Mouse (Mus musculus) inflammation-experienced regulatory T-cells, adult 6 months (primary cell): Measurements from ENCODE around the gene Pde6h. TPM values are rescaled to one million over a fixed set of nuclear protein-coding genes. Genes with fewer than 3 reads are reported as not detected.
A peak's percentile ranks its signal among the peaks of the same experiment; 100 is the strongest.

Source experiments
- ATAC-seq: one replicate; pipeline ENCODE4 v1.8.0; 2017
- polyA plus RNA-seq, 3 experiments: library from polyadenylated mRNA; unstranded; fragments of 100-300 nt; shearing (Covaris generic); gene quantifications; one replicate each; pipeline ENCODE4 v1.2.1; 2017

Pde6h gene
- polyA plus RNA-seq, 3 experiments from 2014 or later, result not detected

- no peak for ATAC-seq
Observed at GRCm38 (mm10) chr6:136912751-136913265, 10.8 kb upstream of the Pde6h start.

GRCm38 (mm10) chr6:136913384-136914126, 10.1 kb upstream of the Pde6h start:
- no peak for ATAC-seq

- ATAC-seq, result no peak
Observed at GRCm38 (mm10) chr6:136914234-136914633, 9.4 kb upstream of the Pde6h start.

- no peak for ATAC-seq
Observed at GRCm38 (mm10) chr6:136915721-136916395, 7.8 kb upstream of the Pde6h start.

- no peak for ATAC-seq
Observed at GRCm38 (mm10) chr6:136917885-136918284, 5.7 kb upstream of the Pde6h start.

GRCm38 (mm10) chr6:136920320-136921257, 3.0 kb upstream of the Pde6h start:
- ATAC-seq, result peak; percentile 43

DNA sequence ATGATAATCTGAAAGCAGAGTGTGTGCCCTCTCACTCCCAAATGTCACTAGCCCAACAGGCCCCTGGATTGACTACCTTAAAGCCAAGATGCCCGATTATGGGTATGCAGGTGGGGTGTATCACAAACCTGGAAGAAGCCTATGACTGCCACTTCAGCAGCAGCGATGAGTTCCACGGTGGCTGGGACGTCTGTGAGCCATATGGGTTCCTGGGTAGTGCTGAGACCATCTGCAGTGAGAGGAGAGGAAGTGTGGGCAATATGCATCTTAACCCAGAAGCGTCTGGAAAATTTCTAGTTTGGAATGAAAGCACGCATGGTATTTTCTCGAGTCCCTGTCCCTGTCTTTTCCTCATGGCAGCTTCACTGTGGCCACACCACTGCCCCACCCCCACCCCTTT, 2.0 kb upstream of the Pde6h start:
- no peak for ATAC-seq

GRCm38 (mm10) chr6:136922080-136922479, 1.6 kb upstream of the Pde6h start, which contains the start of gene Erp27:
TSS of gene Erp27 (minus strand) at chr6:136922180.
- no peak for ATAC-seq

- ATAC-seq, result no peak
Observed at GRCm38 (mm10) chr6:136922871-136923270, 761 bp upstream of the Pde6h start.

DNA sequence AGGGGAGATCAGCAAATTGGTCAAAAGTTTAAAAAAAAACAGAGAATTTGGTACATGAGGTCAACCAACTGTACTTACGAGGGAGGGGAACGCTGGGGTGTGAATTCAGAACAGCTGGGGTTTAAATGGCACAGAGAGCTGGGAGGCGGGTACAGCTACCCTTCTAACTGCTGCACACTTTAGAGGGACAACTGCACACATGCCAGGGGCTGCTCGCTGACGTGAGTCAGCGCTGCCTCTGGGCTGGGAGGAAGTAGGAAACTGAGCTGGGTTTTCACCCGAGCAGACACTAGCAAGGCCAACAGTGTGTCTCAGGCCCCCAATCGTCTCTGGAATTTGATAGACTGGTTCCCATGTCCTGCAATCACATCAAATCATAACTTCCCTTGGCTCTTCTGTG, 1.4 kb downstream of the Pde6h start:
- no peak for ATAC-seq

DNA sequence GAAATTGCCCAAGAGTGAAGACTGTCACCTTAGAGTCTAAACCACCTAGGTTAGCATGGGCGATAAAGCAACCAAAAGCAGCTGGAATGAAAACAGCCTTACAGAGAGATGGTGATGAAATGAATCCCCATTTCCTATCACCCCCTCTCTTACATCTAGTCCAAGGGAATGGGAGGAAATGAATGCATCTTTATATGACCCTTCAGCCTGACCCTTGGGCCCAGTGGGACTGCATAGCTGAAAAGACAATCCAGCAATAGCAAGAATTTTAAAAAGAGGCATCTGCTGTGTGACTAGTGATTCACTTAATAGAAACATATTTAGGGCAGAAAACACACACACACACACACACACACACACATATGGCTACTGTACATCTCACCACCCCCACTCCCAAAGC, 4.0 kb downstream of the Pde6h start:
- no peak for ATAC-seq

GRCm38 (mm10) chr6:136930677-136931076, 7.0 kb downstream of the Pde6h start:
- ATAC-seq, result peak; percentile 94

GRCm38 (mm10) chr6:136931246-136931645, 7.6 kb downstream of the Pde6h start:
- peak; percentile 26 for ATAC-seq

- ATAC-seq, result no peak
Observed at GRCm38 (mm10) chr6:136934068-136934467, 10.4 kb downstream of the Pde6h start.

DNA sequence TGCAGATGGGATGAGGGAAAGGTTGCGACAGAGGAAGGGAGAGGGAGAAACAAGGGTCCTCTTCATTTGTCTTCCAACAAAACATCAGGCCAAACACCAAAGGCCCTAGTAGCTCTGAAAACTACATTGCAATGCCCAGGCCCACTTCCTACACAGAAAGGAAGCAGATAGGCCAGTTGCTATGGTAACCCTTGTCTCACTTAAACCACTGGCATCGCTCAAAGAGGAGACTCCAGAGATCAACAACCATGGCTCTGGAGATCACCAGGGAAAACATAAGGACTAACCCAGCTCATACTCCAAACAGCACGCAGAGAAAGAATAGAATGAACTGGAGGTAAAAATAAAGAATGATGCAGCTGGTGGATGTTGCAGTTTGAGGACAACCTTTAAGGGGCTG, 11.6 kb downstream of the Pde6h start:
- ATAC-seq, result peak; percentile 30

DNA sequence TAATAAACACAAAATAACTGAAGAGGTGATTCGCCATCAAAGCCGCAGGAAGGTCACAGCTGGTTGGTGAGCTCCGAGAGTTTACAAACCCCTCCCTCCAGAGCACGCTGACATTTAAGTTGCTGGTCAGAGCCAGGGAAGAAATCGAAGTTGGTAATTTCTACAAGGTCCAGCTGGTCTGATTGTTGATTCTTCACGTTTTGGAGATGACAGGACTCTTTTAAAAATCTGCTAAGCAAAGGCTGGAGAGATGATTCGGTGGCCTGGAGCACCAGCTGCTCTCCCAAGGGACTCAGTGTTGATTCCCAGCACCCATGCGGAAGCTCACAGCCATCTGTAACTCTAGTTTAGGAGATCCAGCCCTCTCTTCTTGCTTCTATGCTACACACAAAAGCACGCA, 12.7 kb downstream of the Pde6h start:
- no peak for ATAC-seq

GRCm38 (mm10) chr6:136937117-136937516, 13.5 kb downstream of the Pde6h start:
- no peak for ATAC-seq

GRCm38 (mm10) chr6:136938331-136939126, 14.9 kb downstream of the Pde6h start:
- peak; percentile 18 for ATAC-seq

GRCm38 (mm10) chr6:136939326-136940187, 15.9 kb downstream of the Pde6h start:
- no peak for ATAC-seq

DNA sequence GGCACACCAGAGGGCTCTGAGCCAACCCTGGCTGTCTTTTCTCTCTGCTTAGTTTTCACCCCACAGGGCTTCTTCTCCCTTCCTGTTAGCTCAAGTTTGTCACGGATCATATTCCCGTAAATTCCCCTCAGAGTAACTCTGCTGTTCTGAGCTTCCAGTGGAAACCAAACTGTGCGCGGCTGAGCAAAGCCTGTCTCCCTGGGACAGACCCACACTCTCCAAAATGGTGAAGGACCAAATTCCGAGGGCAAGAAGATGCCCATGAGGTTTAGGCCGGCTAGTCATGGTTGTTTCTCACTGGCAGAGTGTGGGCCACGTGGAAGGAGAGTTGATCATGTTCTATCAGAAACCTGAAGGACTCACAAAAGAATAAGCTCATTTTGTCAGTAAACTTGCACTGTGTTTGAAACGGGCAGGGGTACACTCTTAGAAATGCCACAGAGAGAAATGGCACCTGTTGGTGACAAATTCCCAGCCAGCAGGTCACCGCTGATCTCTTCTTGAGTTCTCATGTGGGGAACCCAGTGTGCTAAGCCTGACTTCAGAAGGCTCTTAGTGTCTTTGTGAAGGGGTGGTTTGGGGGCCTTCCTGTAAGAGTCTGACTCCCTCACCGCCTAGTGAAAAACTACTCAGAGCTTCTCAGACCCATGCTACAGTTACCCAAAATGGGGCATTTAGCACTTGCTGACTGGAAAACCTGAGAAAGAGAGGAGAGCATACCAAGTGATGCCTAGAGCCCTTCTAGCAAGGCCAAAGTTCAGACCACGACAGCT, 16.7 kb downstream of the Pde6h start:
- no peak for ATAC-seq
